Comparison of ENCODE assay signal across 39 mouse cellular contexts in genomic region chr11:96368686-96369085, GRCm38 (mm10). TPM values are rescaled to one million over a fixed set of nuclear protein-coding genes. Genes with fewer than 3 reads are reported as not detected.
"Had no signal": no experiment of that assay in that cellular context is flagged by ENCODE, and none has a peak within 500 bp of the region (broad histone marks: within the 10 kb centered on the region; RNA-seq: fewer than 3 reads in every experiment).

No protein-coding gene starts in this region.

- H3K27ac ChIP-seq: gastrocnemius, adult 2 months; heart, adult 2 months; heart, embryonic 10.5 days; hindbrain, embryonic 10.5 days; hindbrain, embryonic 12.5 days; hindbrain, embryonic 14.5 days; intestine, embryonic 15.5 days; kidney, postnatal 0 days; limb, embryonic 13.5 days; limb, embryonic 15.5 days; liver, embryonic 12.5 days; liver, embryonic 14.5 days had no signal

- H3K4me3 ChIP-seq: gastrocnemius, adult 2 months; heart, adult 2 months; heart, embryonic 10.5 days; heart, embryonic 12.5 days; hindbrain, embryonic 10.5 days; hindbrain, embryonic 12.5 days; intestine, embryonic 15.5 days; limb, embryonic 13.5 days; limb, embryonic 15.5 days; liver, embryonic 12.5 days had no signal

- H3K4me1 ChIP-seq: liver, embryonic 12.5 days had no signal

- DNase-seq: gastrocnemius, adult 2 months; gastrocnemius, postnatal 10 days; gastrocnemius, postnatal 25 days; heart, adult 2 months; heart, postnatal 10 days; heart, postnatal 4 days; kidney, adult 18-20 months; kidney, adult 8-10 months; kidney, postnatal 14 days; kidney, postnatal 36 days; layer of hippocampus, adult 9-11 months; layer of hippocampus, postnatal 36 days; left cerebral cortex, postnatal 4 days had no signal

RNA-seq across cellular contexts. Expression of gene Hoxb1, which starts 3.1 kb away (rescaled TPM):
- total RNA-seq: gastrocnemius, adult 2 months; gastrocnemius, postnatal 10 days; gastrocnemius, postnatal 25 days; gastrocnemius, postnatal 4 days; granulocyte monocyte progenitor cell, adult 5-6 weeks; heart, adult 2 months; heart, postnatal 10 days; heart, postnatal 25 days; heart, postnatal 4 days; layer of hippocampus, adult 18-20 months; layer of hippocampus, adult 8-10 months; layer of hippocampus, postnatal 14 days; layer of hippocampus, postnatal 36 days; left cerebral cortex, adult 18-20 months; left cerebral cortex, adult 8-10 months; left cerebral cortex, postnatal 10 days; left cerebral cortex, postnatal 25 days; left cerebral cortex, postnatal 4 days; liver, adult 2 months had no signal
- polyA plus RNA-seq: heart, adult 2 months; heart, embryonic 12.5 days; inflammation-experienced regulatory T-cells, adult 6 months; intestine, embryonic 15.5 days; intestine, postnatal 0 days; large intestine, adult 2 months; limb, embryonic 11.5 days; limb, embryonic 15.5 days; liver, adult 2 months had no signal

RNA-seq across cellular contexts. Expression of gene Hoxb2, which starts 18.4 kb away (rescaled TPM):
- total RNA-seq: layer of hippocampus, adult 18-20 months; layer of hippocampus, adult 8-10 months; layer of hippocampus, postnatal 14 days; layer of hippocampus, postnatal 36 days; left cerebral cortex, adult 18-20 months; left cerebral cortex, adult 8-10 months; left cerebral cortex, postnatal 10 days; left cerebral cortex, postnatal 25 days; left cerebral cortex, postnatal 4 days had no signal
- polyA plus RNA-seq: inflammation-experienced regulatory T-cells, adult 6 months had no signal

RNA-seq across cellular contexts. Expression of gene Hoxb3, which starts 45.6 kb away (rescaled TPM):
- total RNA-seq: layer of hippocampus, adult 18-20 months; layer of hippocampus, adult 8-10 months; layer of hippocampus, postnatal 14 days; layer of hippocampus, postnatal 36 days; left cerebral cortex, adult 18-20 months; left cerebral cortex, adult 8-10 months; left cerebral cortex, postnatal 10 days; left cerebral cortex, postnatal 25 days; left cerebral cortex, postnatal 4 days had no signal

RNA-seq across cellular contexts. Expression of gene Hoxb4, which starts 50.6 kb away (rescaled TPM):
- total RNA-seq: layer of hippocampus, adult 18-20 months; layer of hippocampus, postnatal 14 days; layer of hippocampus, postnatal 36 days; left cerebral cortex, adult 18-20 months; left cerebral cortex, postnatal 10 days; left cerebral cortex, postnatal 25 days; left cerebral cortex, postnatal 4 days had no signal
